Mouse (Mus musculus) CD4-positive naive resting alpha-beta T cell, adult 76 days (primary cell): ENCODE results near the gene Sik1. TPM values are rescaled to one million over a fixed set of nuclear protein-coding genes. Genes with fewer than 3 reads are reported as not detected.

ENCODE experiments used
- total RNA-seq: library from RNA; stranded (reverse); gene quantifications from one replicate; pipeline ENCODE4 v1.2.4, GENCODE M21; 2023

Gene Sik1
- 498 TPM for total RNA-seq

DNA sequence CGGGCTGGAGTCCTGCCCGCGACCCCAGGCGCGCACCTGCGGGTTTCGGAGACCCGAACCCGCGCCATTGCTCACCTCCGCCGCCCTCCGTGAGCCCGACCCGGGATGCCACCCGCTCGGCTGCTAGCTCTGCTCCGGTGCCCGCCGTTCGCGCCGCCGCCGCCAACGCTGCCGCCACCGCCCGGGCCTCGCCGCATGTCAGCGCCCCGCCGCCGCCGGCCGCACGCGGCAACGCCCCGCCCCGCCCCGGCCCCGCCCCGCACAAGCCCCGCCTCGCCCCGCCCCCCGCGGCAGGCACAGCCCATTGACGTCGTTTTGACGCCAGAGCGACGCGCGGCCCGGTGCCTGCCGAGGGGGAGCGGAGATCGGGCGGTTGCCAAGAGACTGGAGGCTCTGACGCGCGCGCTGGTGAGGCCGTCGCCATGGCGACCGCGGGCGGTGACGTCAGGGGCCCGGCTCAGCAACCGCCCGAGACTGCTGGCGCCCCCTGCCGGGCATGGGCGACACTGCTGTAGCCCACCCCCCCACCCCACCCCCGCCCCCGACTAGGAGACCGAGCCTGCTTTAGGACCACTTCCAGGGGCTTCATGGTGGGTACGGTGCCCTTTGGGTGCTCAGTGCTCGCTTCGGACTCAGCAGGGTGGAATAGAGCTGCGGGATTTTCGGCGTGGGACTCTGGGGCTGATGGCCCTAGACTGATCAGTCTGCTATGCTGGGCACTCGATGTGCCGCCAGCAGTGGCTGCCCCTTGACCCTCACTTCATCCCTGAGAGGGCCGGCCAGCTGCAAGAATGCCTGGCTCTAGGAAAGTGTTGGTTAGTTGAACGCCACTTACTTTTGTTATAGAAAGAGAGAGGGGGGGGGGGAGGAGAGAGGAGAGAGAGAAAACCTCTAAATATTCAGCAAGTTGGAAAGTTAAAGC is at the start of gene Sik1:
Sik1 (minus strand) TSS at position 208 of the 922 bp plus-strand sequence.

Other genes starting within 250 kb of the Sik1 start
- gene Cbs, start 218.6 kb downstream of the Sik1 start, total RNA-seq: not detected
- gene U2af1, start 196.9 kb downstream of the Sik1 start, total RNA-seq: 381 TPM
- not detected for gene Cryaa, start 178.0 kb downstream of the Sik1 start, total RNA-seq
- gene Rrp1b, start 180.3 kb upstream of the Sik1 start, total RNA-seq: 68.1 TPM
- gene Hsf2bp, start 180.5 kb upstream of the Sik1 start, total RNA-seq: not detected